Mouse (Mus musculus): ENCODE measurements at regions not wholly inside any gene's neighbourhood (a gene's known extent, or its start where the extent isn't known, plus 50 kb on each side); places are given as distances from the start of the nearest gene placed in this dataset.

DNA sequence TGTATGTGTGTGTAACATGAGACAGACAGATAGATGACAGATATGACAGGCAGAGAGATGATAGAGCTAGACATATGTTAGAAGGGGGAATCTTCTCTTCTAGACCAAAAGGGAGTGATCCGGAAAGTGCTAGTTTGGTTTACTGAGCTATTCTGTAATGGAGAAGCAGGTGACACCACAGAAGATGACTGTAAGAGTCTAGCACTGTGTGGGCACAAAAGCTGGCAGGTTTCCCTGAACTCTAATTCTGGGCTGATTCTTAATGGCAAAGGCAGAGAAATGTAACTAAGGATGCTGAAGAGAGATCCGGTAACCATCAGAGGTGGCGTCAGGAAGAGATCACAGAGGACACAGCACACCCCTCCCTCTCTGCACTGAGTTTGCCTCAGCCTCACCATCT lies 136.2 kb downstream of the Gm815 start:
- TF ChIP-seq CTCF (conservative IDR thresholded peaks at IDR 0.05; ENCODE audit: low read length), result no peak
- no peak for TF ChIP-seq POU5F1 (IDR thresholded peaks at IDR 0.05; ENCODE audit: borderline replicate concordance, low read length)
- TF ChIP-seq NANOG (IDR thresholded peaks at IDR 0.05; ENCODE audit: borderline replicate concordance, low read length), result no peak

All from E14TG2a.4 (cell line).